Mouse (Mus musculus): ENCODE results near the gene Npm1. TPM values are rescaled to one million over a fixed set of nuclear protein-coding genes. Genes with fewer than 3 reads are reported as not detected.

The Npm1 gene
- polyA plus RNA-seq, 1 experiment from 2014 or later: 525 TPM

DNA sequence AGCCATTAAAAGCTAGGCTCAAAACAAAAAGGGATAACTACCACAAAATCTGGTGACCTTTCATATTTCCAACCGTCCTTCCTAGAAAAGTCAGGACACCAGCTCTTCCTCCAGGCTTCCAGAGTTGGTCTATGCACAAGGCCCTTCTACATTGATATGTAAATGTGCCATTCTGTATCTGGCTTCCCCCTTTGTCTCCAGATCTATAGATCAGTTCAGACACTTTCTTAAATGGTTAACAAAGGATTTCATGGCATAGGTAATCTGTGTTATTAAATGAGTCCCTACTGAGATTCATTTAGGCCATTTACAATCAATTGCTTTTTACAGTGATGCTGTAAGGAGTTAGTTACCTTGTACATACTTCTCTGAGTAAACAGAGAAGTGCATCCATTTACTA, 16.8 kb upstream of the Npm1 start:
- peaks cover 59% of the 10 kb centered on the region for H3K27me3 ChIP-seq (replicated peaks)
- no peak overlapping the region for H3K4me3 ChIP-seq
- peaks cover 10% of the 10 kb centered on the region for H3K4me1 ChIP-seq (replicated peaks)
- WGBS: 59% methylated on average over 1 of the region's 1 CpGs
- H3K4me2 ChIP-seq: no peak overlapping the region
- H3K9me3 ChIP-seq (replicated peaks): no peaks in the 10 kb centered on the region
- H3K9ac ChIP-seq: no peak overlapping the region
- no peak overlapping the region for H3K27ac ChIP-seq (ENCODE audit: poor library complexity, severe bottlenecking)
- ATAC-seq (ENCODE audit: insufficient number of reproducible peaks, low FRiP score): no peak
- H3K36me3 ChIP-seq: no peaks in the 10 kb centered on the region

DNA sequence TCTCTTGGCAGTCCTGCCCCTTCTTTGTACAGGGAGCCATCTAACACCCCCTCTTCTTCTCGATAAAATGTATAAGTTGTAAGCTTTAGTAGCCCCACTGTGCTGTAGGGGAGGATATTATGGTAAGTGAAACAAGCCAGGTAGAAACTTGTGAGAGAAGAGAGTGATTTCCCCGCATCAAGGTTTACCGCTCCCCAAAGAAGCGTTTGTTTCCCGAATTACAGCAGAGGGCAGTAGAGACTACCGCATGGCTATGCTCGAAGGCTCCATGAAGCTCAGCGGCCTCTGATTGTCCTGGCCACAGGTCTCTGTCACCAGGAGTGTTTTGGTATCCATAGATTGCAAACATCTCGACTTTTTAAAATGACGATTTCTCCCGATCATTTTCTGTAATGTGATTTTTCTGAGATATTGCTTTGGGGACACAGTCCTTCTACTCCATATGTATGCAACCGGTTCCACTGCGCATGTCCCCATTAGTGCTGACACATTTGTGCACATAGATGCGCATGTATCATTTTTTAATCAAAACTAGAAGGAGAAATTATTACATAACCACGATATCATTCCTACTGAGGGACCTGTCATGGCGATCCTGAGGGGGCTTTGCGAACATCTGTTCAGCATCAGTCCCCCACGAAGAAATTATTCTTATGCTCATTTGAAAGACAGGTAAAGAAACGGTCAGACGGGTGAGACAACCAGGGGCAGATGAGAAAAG, 13.7 kb upstream of the Npm1 start:
- no peak overlapping the region for H3K9ac ChIP-seq
- H3K4me1 ChIP-seq (replicated peaks): peaks cover 10% of the 10 kb centered on the region
- WGBS: 30% methylated on average over 20 of the region's 20 CpGs
- no peaks in the 10 kb centered on the region for H3K36me3 ChIP-seq
- no peak overlapping the region for H3K4me3 ChIP-seq
- 0 out of 2 replicates have a peak, but pooled peaks cover 4% of the 10 kb centered on the region for H3K9me3 ChIP-seq (replicated peaks)
- ATAC-seq (ENCODE audit: insufficient number of reproducible peaks, low FRiP score): no peak
- no peak overlapping the region for H3K4me2 ChIP-seq
- H3K27ac ChIP-seq (ENCODE audit: poor library complexity, severe bottlenecking): no peak overlapping the region
- peaks cover 63% of the 10 kb centered on the region for H3K27me3 ChIP-seq (replicated peaks)

DNA sequence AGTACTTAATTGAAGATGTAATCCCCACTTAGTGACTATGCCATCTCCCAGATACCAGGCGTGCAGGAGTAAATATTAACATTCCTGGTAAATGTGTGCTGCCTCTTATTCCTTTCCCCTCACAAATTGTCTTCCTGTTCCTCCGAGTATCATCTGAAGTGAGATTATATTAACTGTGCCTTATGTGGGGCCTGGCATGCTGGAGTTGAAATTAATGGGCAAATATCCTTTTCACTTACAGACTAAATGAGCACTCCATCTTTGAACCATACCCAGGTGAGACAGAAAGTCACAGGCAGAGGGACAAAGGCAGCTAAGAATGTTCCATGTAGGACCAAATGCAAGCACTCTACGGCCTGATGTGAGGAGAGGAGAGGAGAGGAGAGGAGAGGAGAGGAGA, 12.8 kb upstream of the Npm1 start:
- no peak for ATAC-seq (ENCODE audit: insufficient number of reproducible peaks, low FRiP score)
- H3K4me1 ChIP-seq (replicated peaks): peaks cover 5% of the 10 kb centered on the region; the same call in 1 of the 2 replicates
- 0 out of 2 replicates have a peak, but pooled peaks cover 4% of the 10 kb centered on the region for H3K9me3 ChIP-seq (replicated peaks)
- no peak overlapping the region for H3K4me3 ChIP-seq
- H3K27ac ChIP-seq (ENCODE audit: poor library complexity, severe bottlenecking): no peak overlapping the region
- H3K9ac ChIP-seq: no peak overlapping the region
- peaks cover 61% of the 10 kb centered on the region for H3K27me3 ChIP-seq (replicated peaks)
- H3K4me2 ChIP-seq: no peak overlapping the region
- H3K36me3 ChIP-seq: no peaks in the 10 kb centered on the region
- WGBS: 72% methylated on average over 3 of the region's 3 CpGs

- Histone ChIP-seq H3K9me3 (replicated peaks) (0 out of 2 replicates have a peak, but pooled peaks cover 4% of the 10 kb centered on the region), H3K4me2 (no peak overlapping the region), H3K4me1 (replicated peaks) (no peaks in the 10 kb centered on the region), H3K36me3 (no peaks in the 10 kb centered on the region), H3K27me3 (replicated peaks) (peaks cover 41% of the 10 kb centered on the region), H3K4me3 (no peak overlapping the region), H3K9ac (no peak overlapping the region), H3K27ac (ENCODE audit: poor library complexity, severe bottlenecking) (no peak overlapping the region)
- WGBS: 17% methylated on average over 9 of the region's 9 CpGs
- no peak for ATAC-seq (ENCODE audit: insufficient number of reproducible peaks, low FRiP score)
Observed at GRCm38 (mm10) chr11:33170489-33170888, 7.5 kb upstream of the Npm1 start.

DNA sequence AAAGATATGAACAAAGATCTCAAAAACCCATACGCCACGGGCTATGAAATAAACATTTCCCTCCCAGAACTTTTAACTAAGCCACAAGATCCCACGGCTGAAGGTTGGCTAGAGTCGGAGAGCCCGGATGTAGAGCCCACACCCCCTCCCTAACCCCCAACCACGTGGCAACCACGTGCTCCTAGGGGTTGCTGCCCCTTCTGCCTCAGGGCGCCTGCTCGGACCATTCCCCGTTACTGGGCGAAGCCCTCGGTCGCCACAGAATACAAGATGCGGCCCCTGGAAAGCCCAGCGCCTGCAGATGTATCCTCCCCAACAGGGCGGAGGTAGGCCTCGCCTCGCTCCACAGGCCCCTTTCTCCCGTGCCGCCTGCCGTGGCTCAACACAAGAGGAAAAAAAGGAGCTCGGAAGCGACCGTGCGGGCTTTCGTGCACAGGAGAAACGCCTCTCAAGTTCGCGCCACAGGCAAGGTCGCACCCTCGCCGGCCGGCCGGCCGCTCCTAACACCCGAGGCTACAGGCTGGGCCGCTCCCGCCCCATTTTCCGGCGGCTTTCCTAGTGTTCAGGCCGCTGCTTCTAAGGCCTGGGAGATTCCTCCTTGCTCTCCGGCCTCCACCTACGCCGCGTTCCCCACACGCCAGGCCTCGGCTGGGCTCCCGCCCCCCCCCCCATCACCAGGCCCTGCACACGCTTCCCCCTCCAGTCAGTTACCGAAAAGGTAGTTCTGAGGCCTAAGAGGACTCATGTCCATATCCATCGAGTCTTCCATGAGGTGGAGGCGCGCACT, 602 bp downstream of the Npm1 start:
- peak; percentile 66 for ATAC-seq (ENCODE audit: insufficient number of reproducible peaks, low FRiP score)
- H3K36me3 ChIP-seq: peaks cover 31% of the 10 kb centered on the region
- WGBS: 3% methylated on average over 51 of the region's 53 CpGs
- H3K27ac ChIP-seq (ENCODE audit: poor library complexity, severe bottlenecking): peak overlapping the region; percentile 86
- H3K9ac ChIP-seq: peak overlapping the region; percentile 97
- H3K4me1 ChIP-seq (replicated peaks): 0 out of 2 replicates have a peak, but pooled peaks cover 4% of the 10 kb centered on the region
- no peaks in the 10 kb centered on the region for H3K9me3 ChIP-seq (replicated peaks)
- peaks cover 4% of the 10 kb centered on the region; the same call in 1 of the 2 replicates for H3K27me3 ChIP-seq (replicated peaks)
- H3K4me3 ChIP-seq: peak overlapping the region; percentile 91
- peak overlapping the region; percentile 94 for H3K4me2 ChIP-seq

DNA sequence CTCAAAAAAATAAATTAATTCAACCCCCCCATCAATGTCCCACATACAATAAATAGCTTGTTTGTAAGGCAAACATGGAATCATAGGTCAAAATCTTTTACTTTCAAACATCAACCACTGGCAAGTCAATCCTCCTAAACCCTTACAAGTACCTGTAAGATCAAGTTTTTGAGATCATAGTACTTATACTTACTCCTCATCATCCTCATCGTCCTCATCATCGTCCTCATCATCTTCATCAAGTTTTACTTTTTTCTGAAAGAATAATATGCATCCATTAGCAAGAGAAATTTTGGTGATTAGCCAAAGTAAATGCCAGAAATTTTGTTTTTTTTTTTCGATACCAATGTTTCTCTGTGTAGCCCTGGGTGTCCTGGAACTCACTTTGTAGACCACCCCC, 3.3 kb downstream of the Npm1 start:
- Histone ChIP-seq H3K36me3 (peaks cover 46% of the 10 kb centered on the region), H3K4me2 (no peak overlapping the region), H3K9ac (no peak overlapping the region), H3K9me3 (replicated peaks) (no peaks in the 10 kb centered on the region), H3K4me1 (replicated peaks) (0 out of 2 replicates have a peak, but pooled peaks cover 4% of the 10 kb centered on the region), H3K27me3 (replicated peaks) (no peaks in the 10 kb centered on the region), H3K4me3 (no peak overlapping the region), H3K27ac (ENCODE audit: poor library complexity, severe bottlenecking) (no peak overlapping the region)
- no peak for ATAC-seq (ENCODE audit: insufficient number of reproducible peaks, low FRiP score)
- 88% methylated on average over 3 of the region's 3 CpGs for whole genome bisulfite sequencing

DNA sequence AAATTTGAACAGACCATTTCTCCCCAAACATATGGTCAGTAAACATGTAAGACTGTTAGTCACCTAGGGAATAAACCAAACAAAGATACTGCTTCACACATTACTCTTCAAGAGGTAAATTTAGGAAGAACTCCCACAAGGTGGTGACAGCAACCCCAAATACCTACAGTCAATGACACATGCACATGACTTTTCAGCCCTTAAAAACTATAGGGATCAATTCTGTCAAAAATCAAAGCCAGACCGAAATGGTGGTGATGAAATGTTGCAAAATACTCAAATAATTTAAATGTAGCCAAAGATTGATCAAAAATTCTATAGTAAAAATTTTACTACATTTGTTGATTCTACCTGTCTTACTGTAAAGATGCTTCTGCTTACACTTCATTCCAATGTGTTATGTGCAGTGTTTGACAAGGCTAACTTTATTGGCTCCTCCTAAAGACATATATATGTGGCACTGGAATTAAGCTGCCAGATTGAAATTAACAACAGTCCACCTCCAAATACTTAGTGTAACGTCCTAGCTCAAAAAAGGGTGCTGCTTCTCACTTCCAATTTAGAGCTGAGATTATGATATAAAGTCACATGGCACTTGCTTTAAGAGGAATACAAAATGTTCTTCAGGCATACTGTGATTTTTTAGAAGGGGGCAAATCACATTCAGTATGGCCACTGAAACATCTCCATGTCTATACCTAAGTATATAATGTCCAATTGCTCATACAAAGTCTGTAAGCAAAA, 5.4 kb downstream of the Npm1 start:
- Histone ChIP-seq H3K27me3 (replicated peaks) (no peaks in the 10 kb centered on the region), H3K36me3 (peaks cover 58% of the 10 kb centered on the region), H3K4me2 (no peak overlapping the region), H3K9ac (no peak overlapping the region), H3K4me3 (no peak overlapping the region), H3K9me3 (replicated peaks) (no peaks in the 10 kb centered on the region), H3K4me1 (replicated peaks) (no peaks in the 10 kb centered on the region), H3K27ac (ENCODE audit: poor library complexity, severe bottlenecking) (no peak overlapping the region)
- 77% methylated on average over 2 of the region's 2 CpGs for WGBS
- no peak for ATAC-seq (ENCODE audit: insufficient number of reproducible peaks, low FRiP score)

DNA sequence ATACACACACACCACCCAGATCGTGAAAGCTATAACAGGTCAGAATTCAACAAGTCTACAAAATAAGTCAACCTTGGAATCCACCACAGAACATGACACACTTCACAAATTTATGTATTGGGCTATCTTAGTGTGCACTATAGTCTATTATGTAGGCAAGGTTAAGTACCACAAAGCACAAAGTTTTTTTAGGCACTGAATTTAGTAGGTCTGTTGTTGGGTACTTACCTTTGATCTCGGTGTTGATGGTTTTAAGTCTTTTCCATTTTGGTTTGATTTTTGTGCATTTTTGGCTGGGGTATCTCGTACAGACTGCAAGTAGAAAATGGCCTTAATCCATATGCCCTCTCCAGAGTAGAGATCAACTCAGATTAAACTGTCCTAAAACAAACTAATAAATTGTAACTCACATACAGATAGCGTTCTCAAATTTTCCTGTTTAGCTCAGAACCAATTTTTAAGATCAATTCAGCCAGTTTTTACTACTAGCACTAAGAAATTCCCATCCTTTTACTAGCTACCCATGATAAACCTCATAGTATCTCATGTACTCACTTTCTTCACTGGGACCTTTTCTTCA, 6.5 kb downstream of the Npm1 start:
- Histone ChIP-seq H3K36me3 (peaks cover 64% of the 10 kb centered on the region), H3K4me2 (no peak overlapping the region), H3K9ac (no peak overlapping the region), H3K9me3 (replicated peaks) (no peaks in the 10 kb centered on the region), H3K4me3 (no peak overlapping the region), H3K27me3 (replicated peaks) (no peaks in the 10 kb centered on the region), H3K27ac (ENCODE audit: poor library complexity, severe bottlenecking) (no peak overlapping the region), H3K4me1 (replicated peaks) (no peaks in the 10 kb centered on the region)
- no peak for ATAC-seq (ENCODE audit: insufficient number of reproducible peaks, low FRiP score)
- 83% methylated on average over 4 of the region's 4 CpGs for WGBS

DNA sequence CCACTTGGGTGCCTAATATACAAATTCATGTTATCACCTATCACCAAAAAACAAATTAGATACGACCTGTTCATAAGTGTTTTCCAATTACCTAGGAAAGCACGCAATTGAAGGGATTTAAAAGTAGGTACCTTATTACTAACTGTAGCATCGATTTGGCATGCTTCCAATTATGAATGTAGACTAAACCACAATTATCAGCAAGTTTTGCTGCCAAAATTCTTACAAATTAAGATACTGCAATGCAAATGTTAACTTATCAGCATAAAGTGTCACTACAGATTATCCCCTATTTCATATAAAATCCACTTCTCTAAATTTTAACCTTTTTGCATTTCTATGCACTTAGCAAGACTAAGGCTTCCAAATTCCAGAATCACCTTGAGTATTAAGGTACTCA, 8.5 kb downstream of the Npm1 start:
- H3K27me3 ChIP-seq (replicated peaks): no peaks in the 10 kb centered on the region
- 85% methylated on average over 3 of the region's 3 CpGs for WGBS

DNA sequence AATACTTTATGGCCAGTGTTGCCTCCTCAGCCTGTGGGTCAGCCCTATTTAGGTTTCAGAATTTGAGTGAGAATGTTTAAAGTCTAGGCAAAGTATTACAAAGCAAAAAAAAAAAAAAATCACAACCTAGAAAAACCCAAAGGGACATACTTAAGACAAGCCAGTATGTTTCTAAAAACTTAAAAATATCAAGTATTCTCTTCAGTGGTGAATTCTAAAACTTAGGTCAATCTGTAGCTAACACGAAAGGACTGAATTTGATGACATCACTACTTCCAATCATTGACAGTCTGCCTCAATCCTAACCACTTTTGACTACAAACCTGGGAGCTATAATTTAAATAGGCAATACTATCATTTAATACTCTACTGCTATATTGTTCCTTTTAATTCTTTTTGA, 10.0 kb downstream of the Npm1 start:
- H3K4me1 ChIP-seq (replicated peaks): 0 out of 2 replicates have a peak, but pooled peaks cover 7% of the 10 kb centered on the region
- WGBS: 89% methylated on average over 1 of the region's 1 CpGs
- no peak overlapping the region for H3K27ac ChIP-seq (ENCODE audit: poor library complexity, severe bottlenecking)
- H3K27me3 ChIP-seq (replicated peaks): no peaks in the 10 kb centered on the region
- no peak overlapping the region for H3K4me3 ChIP-seq
- peaks cover 57% of the 10 kb centered on the region for H3K36me3 ChIP-seq
- H3K9me3 ChIP-seq (replicated peaks): no peaks in the 10 kb centered on the region
- H3K4me2 ChIP-seq: no peak overlapping the region
- no peak for ATAC-seq (ENCODE audit: insufficient number of reproducible peaks, low FRiP score)
- no peak overlapping the region for H3K9ac ChIP-seq

More for the DNA sequence above, 8.5 kb downstream of the Npm1 start:
- H3K4me2 ChIP-seq: no peak overlapping the region
- ATAC-seq (ENCODE audit: insufficient number of reproducible peaks, low FRiP score): no peak
- H3K36me3 ChIP-seq: peaks cover 63% of the 10 kb centered on the region
- H3K9me3 ChIP-seq (replicated peaks): no peaks in the 10 kb centered on the region
- H3K9ac ChIP-seq: no peak overlapping the region
- no peaks in the 10 kb centered on the region for H3K4me1 ChIP-seq (replicated peaks)
- H3K4me3 ChIP-seq: no peak overlapping the region
- H3K27ac ChIP-seq (ENCODE audit: poor library complexity, severe bottlenecking): no peak overlapping the region

GRCm38 (mm10) chr11:33151780-33152145, 11.2 kb downstream of the Npm1 start:
- H3K27me3 ChIP-seq (replicated peaks): 0 out of 2 replicates have a peak, but pooled peaks cover 4% of the 10 kb centered on the region
- H3K4me3 ChIP-seq: no peak overlapping the region
- H3K27ac ChIP-seq (ENCODE audit: poor library complexity, severe bottlenecking): no peak overlapping the region
- H3K9me3 ChIP-seq (replicated peaks): no peaks in the 10 kb centered on the region
- H3K4me1 ChIP-seq (replicated peaks): peaks cover 17% of the 10 kb centered on the region
- 81% methylated on average over 4 of the region's 4 CpGs for WGBS
- peaks cover 50% of the 10 kb centered on the region for H3K36me3 ChIP-seq
- ATAC-seq (ENCODE audit: insufficient number of reproducible peaks, low FRiP score): no peak
- no peak overlapping the region for H3K4me2 ChIP-seq
- no peak overlapping the region for H3K9ac ChIP-seq

Measured in heart, embryonic 12.5 days (tissue).